Mouse (Mus musculus): ENCODE measurements at regions not wholly inside any gene's neighbourhood (a gene's known extent, or its start where the extent isn't known, plus 50 kb on each side); places are given as distances from the start of the nearest gene placed in this dataset.

GRCm38 (mm10) chr4:137200426-137200825 is 76.9 kb upstream of the Wnt4 start:
- TF ChIP-seq CTCF (IDR thresholded peaks at IDR 0.05; ENCODE audit: low read depth, low read length): no peak
- no peak for TF ChIP-seq GATA1 (IDR thresholded peaks at IDR 0.05; ENCODE audit: borderline replicate concordance, low read length)
- TF ChIP-seq TAL1 (conservative IDR thresholded peaks at IDR 0.05; ENCODE audit: low read depth, low read length): no peak
- TF ChIP-seq POLR2AphosphoS5 (IDR thresholded peaks at IDR 0.05; ENCODE audit: insufficient replicate concordance, low read depth, low read length): no peak
- no peak for TF ChIP-seq GATA2 (IDR thresholded peaks at IDR 0.05; ENCODE audit: borderline replicate concordance, low read depth, low read length)

All from G1E (cell line).